Mouse (Mus musculus): ENCODE data around the gene Lce3c. TPM values are rescaled to one million over a fixed set of nuclear protein-coding genes. Genes with fewer than 3 reads are reported as not detected.

Lce3c gene
- not detected for polyA plus RNA-seq (2014; fragmentation: Illumina TruSeq; extraction: RNeasy Lipid Tissue Mini Kit (QIAGEN cat#74804); ENCODE audit: insufficient read depth, low read depth, low replicate concordance)

GRCm38 (mm10) chr3:92944186-92944585 is at the start of gene Lce3c:
TSS of gene Lce3c (plus strand) at chr3:92944486.

GRCm38 (mm10) chr3:92926130-92926529 is 18.2 kb upstream of the Lce3c start, which contains the start of gene Lce3a:
TSS of gene Lce3a (minus strand) at chr3:92926230.

GRCm38 (mm10) chr3:92932679-92933078 is 11.6 kb upstream of the Lce3c start, which contains the start of gene Lce3b:
TSS of gene Lce3b (plus strand) at chr3:92932979.

GRCm38 (mm10) chr3:92957090-92957489 is 12.8 kb downstream of the Lce3c start, which contains the start of gene Lce3d:
TSS of gene Lce3d (plus strand) at chr3:92957390.

GRCm38 (mm10) chr3:92966761-92967160 is 22.5 kb downstream of the Lce3c start, which contains the start of gene Lce3e:
TSS of gene Lce3e (plus strand) at chr3:92967061.

GRCm38 (mm10) chr3:92991926-92992325 is 47.6 kb downstream of the Lce3c start, which contains the start of gene Lce3f:
TSS of gene Lce3f (plus strand) at chr3:92992226.

Other genes starting within 250 kb of the Lce3c start
- gene Lce1e, start 235.4 kb upstream of the Lce3c start, polyA plus RNA-seq (2014; fragmentation: Illumina TruSeq; extraction: RNeasy Lipid Tissue Mini Kit (QIAGEN cat#74804); ENCODE audit: insufficient read depth, low read depth, low replicate concordance): not detected
- gene Lce1f, start 224.1 kb upstream of the Lce3c start, polyA plus RNA-seq (2014; fragmentation: Illumina TruSeq; extraction: RNeasy Lipid Tissue Mini Kit (QIAGEN cat#74804); ENCODE audit: insufficient read depth, low read depth, low replicate concordance): not detected
- gene Gm38119, start 205.4 kb upstream of the Lce3c start, polyA plus RNA-seq (2014; fragmentation: Illumina TruSeq; extraction: RNeasy Lipid Tissue Mini Kit (QIAGEN cat#74804); ENCODE audit: insufficient read depth, low read depth, low replicate concordance): not detected
- not detected for gene Lce1g, start 192.1 kb upstream of the Lce3c start, polyA plus RNA-seq (2014; fragmentation: Illumina TruSeq; extraction: RNeasy Lipid Tissue Mini Kit (QIAGEN cat#74804); ENCODE audit: insufficient read depth, low read depth, low replicate concordance)
- not detected for gene Lce1h, start 179.4 kb upstream of the Lce3c start, polyA plus RNA-seq (2014; fragmentation: Illumina TruSeq; extraction: RNeasy Lipid Tissue Mini Kit (QIAGEN cat#74804); ENCODE audit: insufficient read depth, low read depth, low replicate concordance)
- gene Lce1i, start 165.6 kb upstream of the Lce3c start, polyA plus RNA-seq (2014; fragmentation: Illumina TruSeq; extraction: RNeasy Lipid Tissue Mini Kit (QIAGEN cat#74804); ENCODE audit: insufficient read depth, low read depth, low replicate concordance): not detected
- not detected for gene Lce1j, start 154.0 kb upstream of the Lce3c start, polyA plus RNA-seq (2014; fragmentation: Illumina TruSeq; extraction: RNeasy Lipid Tissue Mini Kit (QIAGEN cat#74804); ENCODE audit: insufficient read depth, low read depth, low replicate concordance)
- not detected for gene Lce1k, start 136.6 kb upstream of the Lce3c start, polyA plus RNA-seq (2014; fragmentation: Illumina TruSeq; extraction: RNeasy Lipid Tissue Mini Kit (QIAGEN cat#74804); ENCODE audit: insufficient read depth, low read depth, low replicate concordance)
- not detected for gene Kprp, start 117.2 kb upstream of the Lce3c start, polyA plus RNA-seq (2014; fragmentation: Illumina TruSeq; extraction: RNeasy Lipid Tissue Mini Kit (QIAGEN cat#74804); ENCODE audit: insufficient read depth, low read depth, low replicate concordance)
- gene Lce1l, start 93.2 kb upstream of the Lce3c start, polyA plus RNA-seq (2014; fragmentation: Illumina TruSeq; extraction: RNeasy Lipid Tissue Mini Kit (QIAGEN cat#74804); ENCODE audit: insufficient read depth, low read depth, low replicate concordance): not detected
- not detected for gene 2310050C09Rik, start 74.3 kb upstream of the Lce3c start, polyA plus RNA-seq (2014; fragmentation: Illumina TruSeq; extraction: RNeasy Lipid Tissue Mini Kit (QIAGEN cat#74804); ENCODE audit: insufficient read depth, low read depth, low replicate concordance)
- gene Lce3a, start 18.3 kb upstream of the Lce3c start, polyA plus RNA-seq (2014; fragmentation: Illumina TruSeq; extraction: RNeasy Lipid Tissue Mini Kit (QIAGEN cat#74804); ENCODE audit: insufficient read depth, low read depth, low replicate concordance): not detected
- gene Lce3b, start 11.5 kb upstream of the Lce3c start, polyA plus RNA-seq (2014; fragmentation: Illumina TruSeq; extraction: RNeasy Lipid Tissue Mini Kit (QIAGEN cat#74804); ENCODE audit: insufficient read depth, low read depth, low replicate concordance): not detected
- not detected for gene Lce3d, start 12.9 kb downstream of the Lce3c start, polyA plus RNA-seq (2014; fragmentation: Illumina TruSeq; extraction: RNeasy Lipid Tissue Mini Kit (QIAGEN cat#74804); ENCODE audit: insufficient read depth, low read depth, low replicate concordance)
- not detected for gene Lce3e, start 22.6 kb downstream of the Lce3c start, polyA plus RNA-seq (2014; fragmentation: Illumina TruSeq; extraction: RNeasy Lipid Tissue Mini Kit (QIAGEN cat#74804); ENCODE audit: insufficient read depth, low read depth, low replicate concordance)
- not detected for gene Lce3f, start 47.7 kb downstream of the Lce3c start, polyA plus RNA-seq (2014; fragmentation: Illumina TruSeq; extraction: RNeasy Lipid Tissue Mini Kit (QIAGEN cat#74804); ENCODE audit: insufficient read depth, low read depth, low replicate concordance)
- not detected for gene Crct1, start 71.2 kb downstream of the Lce3c start, polyA plus RNA-seq (2014; fragmentation: Illumina TruSeq; extraction: RNeasy Lipid Tissue Mini Kit (QIAGEN cat#74804); ENCODE audit: insufficient read depth, low read depth, low replicate concordance)
- gene Lce1m, start 74.6 kb downstream of the Lce3c start, polyA plus RNA-seq (2014; fragmentation: Illumina TruSeq; extraction: RNeasy Lipid Tissue Mini Kit (QIAGEN cat#74804); ENCODE audit: insufficient read depth, low read depth, low replicate concordance): not detected
- not detected for gene Gm4858, start 124.3 kb downstream of the Lce3c start, polyA plus RNA-seq (2014; fragmentation: Illumina TruSeq; extraction: RNeasy Lipid Tissue Mini Kit (QIAGEN cat#74804); ENCODE audit: insufficient read depth, low read depth, low replicate concordance)
- gene Crnn, start 200.3 kb downstream of the Lce3c start, polyA plus RNA-seq (2014; fragmentation: Illumina TruSeq; extraction: RNeasy Lipid Tissue Mini Kit (QIAGEN cat#74804); ENCODE audit: insufficient read depth, low read depth, low replicate concordance): not detected